Mouse (Mus musculus): ENCODE measurements at regions not wholly inside any gene's neighbourhood (a gene's known extent, or its start where the extent isn't known, plus 50 kb on each side); places are given as distances from the start of the nearest gene placed in this dataset.

DNA sequence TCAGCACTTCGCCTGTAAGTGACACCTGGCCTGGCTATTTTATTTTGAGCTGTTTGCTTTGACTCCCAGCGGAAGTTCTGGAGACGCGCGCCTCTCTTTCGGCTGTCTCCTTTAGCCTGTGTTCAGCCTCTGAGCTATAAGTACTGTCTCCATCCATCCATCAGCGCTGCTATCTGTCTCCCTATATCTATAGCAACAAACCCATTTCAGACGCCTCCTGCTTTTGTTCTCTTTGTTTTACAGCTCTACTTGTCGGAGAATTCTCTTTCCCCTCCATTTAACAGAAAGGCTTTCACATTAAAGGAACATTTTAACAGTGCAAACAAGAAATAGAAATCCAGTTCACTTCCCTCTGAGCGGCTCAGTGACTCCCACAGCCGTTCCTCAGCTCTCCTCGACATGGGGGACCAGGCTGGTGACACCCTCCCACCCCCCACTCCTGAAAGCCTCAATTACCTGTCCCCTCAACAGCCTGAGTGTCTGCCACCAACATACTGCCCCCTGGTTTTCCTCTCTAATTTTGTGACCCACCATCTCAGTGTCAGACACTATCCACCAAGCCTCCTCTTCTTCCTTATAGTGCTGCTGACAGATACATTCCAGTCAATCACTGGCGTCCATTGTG, 682.7 kb downstream of the Gm9195 start:
- ATAC-seq (ENCODE audit: low read depth) (no peak), DNase-seq (no peak)
- Histone ChIP-seq H3K36me3 (no peaks in the 10 kb centered on the region), H3K4me2 (no peak overlapping the region), H3K9me3 (replicated peaks) (no peaks in the 10 kb centered on the region), H3K4me3 (replicated peaks) (no peak overlapping the region), H3K4me1 (replicated peaks) (no peaks in the 10 kb centered on the region), H3K27ac (no peak overlapping the region), H3K27me3 (no peaks in the 10 kb centered on the region), H3K9ac (no peak overlapping the region)
- 70% methylated on average over 13 of the region's 13 CpGs for WGBS (ENCODE audit: insufficient replicate concordance)

DNA sequence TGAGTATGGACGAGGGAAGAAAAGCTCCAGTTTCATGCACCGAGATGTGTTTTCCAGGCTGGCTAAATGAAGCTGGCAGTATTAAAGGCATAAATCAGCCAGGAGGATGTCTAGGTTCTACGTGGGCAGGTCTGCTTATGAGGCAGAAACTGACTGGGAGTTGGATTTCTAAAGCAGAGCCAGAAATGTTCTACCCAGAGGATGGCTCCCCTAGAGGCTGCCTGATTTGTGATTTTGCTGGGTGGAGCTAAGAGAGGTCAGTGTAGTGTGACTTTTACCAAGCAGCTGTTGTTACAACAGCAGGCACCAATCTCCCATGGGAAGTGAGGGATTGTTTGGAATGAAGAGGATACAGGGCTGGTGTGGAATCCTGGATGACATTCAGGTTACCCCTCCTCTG, 686.0 kb downstream of the Gm9195 start:
- no peak overlapping the region for H3K27ac ChIP-seq
- no peak overlapping the region for H3K9ac ChIP-seq
- H3K36me3 ChIP-seq, result no peaks in the 10 kb centered on the region
- H3K4me1 ChIP-seq (replicated peaks), result no peaks in the 10 kb centered on the region
- H3K9me3 ChIP-seq (replicated peaks), result no peaks in the 10 kb centered on the region; the same call in 1 of the 2 replicates
- no peak overlapping the region for H3K4me2 ChIP-seq
- H3K27me3 ChIP-seq, result no peaks in the 10 kb centered on the region
- DNase-seq, result no peak
- no peak overlapping the region for H3K4me3 ChIP-seq (replicated peaks)
- WGBS (ENCODE audit: insufficient replicate concordance), result 62% methylated on average over 3 of the region's 3 CpGs
- no peak for ATAC-seq (ENCODE audit: low read depth)

DNA sequence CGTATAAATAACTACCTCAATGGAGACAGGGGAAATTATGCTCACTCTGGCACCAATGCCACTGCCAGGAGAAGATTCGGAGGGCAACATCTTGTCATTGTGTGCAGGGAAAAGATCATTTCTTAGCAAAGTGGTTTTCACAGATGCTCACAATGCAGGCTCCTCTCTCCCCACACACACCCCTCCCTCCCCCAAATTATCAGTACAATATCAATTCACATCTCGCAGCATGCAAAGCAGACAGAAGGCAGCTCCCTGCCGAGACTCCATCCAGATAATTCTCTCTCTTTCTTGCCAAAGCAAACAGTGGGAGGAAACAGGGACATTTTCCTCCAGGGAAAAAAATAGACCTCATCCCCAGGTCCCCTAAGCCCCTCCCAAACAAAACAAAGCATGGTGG, 691.8 kb downstream of the Gm9195 start:
- Histone ChIP-seq H3K27ac (no peak overlapping the region), H3K4me1 (replicated peaks) (no peaks in the 10 kb centered on the region), H3K4me3 (replicated peaks) (no peak overlapping the region), H3K9me3 (replicated peaks) (no peaks in the 10 kb centered on the region; the same call in 1 of the 2 replicates), H3K36me3 (no peaks in the 10 kb centered on the region), H3K27me3 (no peaks in the 10 kb centered on the region), H3K9ac (no peak overlapping the region), H3K4me2 (no peak overlapping the region)
- ATAC-seq (ENCODE audit: low read depth), result no peak
- WGBS (ENCODE audit: insufficient replicate concordance), result 53% methylated on average over 4 of the region's 4 CpGs
- no peak for DNase-seq

DNA sequence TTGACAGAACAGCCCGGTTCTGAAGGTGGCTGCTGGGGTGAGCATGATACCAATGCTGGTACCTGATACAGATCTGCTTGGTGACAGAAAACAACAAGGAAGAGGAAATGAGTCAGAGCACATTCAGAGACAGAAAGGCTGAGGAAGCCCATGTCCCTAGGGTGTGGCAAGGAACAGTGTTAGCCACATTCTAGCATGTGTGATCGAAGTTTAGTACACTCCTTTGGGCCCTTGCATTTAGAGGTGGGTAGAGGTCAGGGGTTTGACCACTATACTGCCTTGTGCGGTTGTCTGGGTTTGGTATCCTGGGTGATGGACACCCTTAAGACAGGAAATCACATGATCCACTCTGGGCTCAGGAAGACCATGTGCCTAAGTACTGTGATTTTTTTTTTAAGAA, 695.9 kb downstream of the Gm9195 start:
- Histone ChIP-seq H3K9me3 (replicated peaks) (no peaks in the 10 kb centered on the region; the same call in 1 of the 2 replicates), H3K36me3 (no peaks in the 10 kb centered on the region), H3K4me1 (replicated peaks) (no peaks in the 10 kb centered on the region), H3K9ac (no peak overlapping the region), H3K4me3 (replicated peaks) (no peak overlapping the region), H3K27me3 (no peaks in the 10 kb centered on the region), H3K27ac (no peak overlapping the region), H3K4me2 (no peak overlapping the region)
- ATAC-seq (ENCODE audit: low read depth), result no peak
- 19% methylated on average over 3 of the region's 3 CpGs for WGBS (ENCODE audit: insufficient replicate concordance)
- DNase-seq, result no peak

DNA sequence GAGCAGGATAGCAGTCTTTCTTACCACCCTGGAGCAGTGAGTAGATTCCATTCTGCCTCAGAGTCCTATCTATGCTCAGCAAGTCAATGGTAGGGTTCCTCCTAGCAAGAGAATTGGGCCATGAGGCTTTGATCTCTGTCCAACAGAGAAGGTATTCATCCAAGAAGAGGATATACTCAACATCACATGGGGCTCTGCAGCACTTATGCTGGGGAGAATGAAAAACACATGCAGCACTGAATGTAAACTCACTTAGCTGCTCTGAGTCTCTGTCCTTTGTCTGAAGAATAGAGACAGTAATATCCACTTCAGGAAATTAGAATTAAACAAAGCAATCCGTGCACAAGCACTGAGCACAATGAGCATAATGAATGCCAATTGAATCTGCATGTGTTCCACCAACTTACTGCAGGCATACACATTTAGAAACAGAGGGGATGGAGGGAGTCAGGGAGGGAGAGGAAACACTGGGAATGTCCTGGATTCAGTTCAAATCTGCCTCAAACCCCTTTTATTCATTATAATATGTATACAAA, 714.6 kb downstream of the Gm9195 start:
- 40% methylated on average over 1 of the region's 1 CpGs for WGBS (ENCODE audit: insufficient replicate concordance)
- Histone ChIP-seq H3K4me2 (no peak overlapping the region), H3K9ac (no peak overlapping the region), H3K4me3 (replicated peaks) (no peak overlapping the region), H3K9me3 (replicated peaks) (no peaks in the 10 kb centered on the region), H3K27me3 (no peaks in the 10 kb centered on the region), H3K4me1 (replicated peaks) (no peaks in the 10 kb centered on the region), H3K27ac (no peak overlapping the region), H3K36me3 (no peaks in the 10 kb centered on the region)
- DNase-seq (no peak), ATAC-seq (ENCODE audit: low read depth) (no peak)

DNA sequence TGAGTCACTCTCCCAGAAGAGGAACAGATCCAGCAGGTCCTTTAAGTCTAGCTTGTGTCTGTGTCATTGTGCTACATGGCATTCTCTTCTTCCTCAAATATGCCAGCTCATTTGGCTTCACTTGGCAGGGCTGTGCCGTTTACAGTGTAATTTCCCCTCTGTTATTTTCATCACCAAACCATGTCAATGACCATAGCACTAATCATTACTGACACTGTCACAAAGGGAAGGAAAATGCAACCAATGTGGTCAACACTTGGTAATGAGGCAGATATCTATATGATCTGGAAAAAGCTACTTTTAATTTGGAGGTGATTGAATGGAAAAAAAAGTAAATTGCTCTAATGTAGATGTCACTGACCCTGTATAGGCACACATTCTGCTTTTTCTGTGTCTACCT, 724.8 kb downstream of the Gm9195 start:
- ATAC-seq (ENCODE audit: low read depth) (no peak), DNase-seq (no peak)
- H3K9ac ChIP-seq, result no peak overlapping the region

DNA sequence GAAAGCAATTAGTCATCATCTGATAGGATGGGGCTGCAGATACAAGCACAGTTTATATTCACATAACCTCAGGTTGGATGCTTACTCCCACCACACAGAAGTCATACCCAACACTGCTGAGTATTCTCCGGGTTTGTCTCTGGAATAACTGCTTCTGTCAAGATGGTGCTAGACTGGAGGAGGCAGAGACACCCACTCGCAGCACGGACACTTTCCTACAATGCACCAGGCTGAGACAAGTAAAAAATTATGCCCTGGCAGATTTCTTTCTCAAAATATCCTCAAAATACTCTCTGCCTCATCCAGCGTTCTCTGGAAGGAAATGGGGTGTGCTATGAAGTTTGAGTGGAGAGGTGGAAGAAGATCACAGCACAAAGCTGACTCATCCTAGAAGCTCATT, 763.1 kb downstream of the Gm9195 start:
- H3K4me1 ChIP-seq (replicated peaks), result no peaks in the 10 kb centered on the region
- H3K4me3 ChIP-seq (replicated peaks), result no peak overlapping the region
- H3K27me3 ChIP-seq, result no peaks in the 10 kb centered on the region
- 57% methylated on average over 4 of the region's 4 CpGs for WGBS (ENCODE audit: insufficient replicate concordance)
- ATAC-seq (ENCODE audit: low read depth) (no peak), DNase-seq (no peak)
- H3K36me3 ChIP-seq, result no peaks in the 10 kb centered on the region
- no peaks in the 10 kb centered on the region for H3K9me3 ChIP-seq (replicated peaks)
- no peak overlapping the region for H3K9ac ChIP-seq
- no peak overlapping the region for H3K4me2 ChIP-seq
- no peak overlapping the region for H3K27ac ChIP-seq

More for the DNA sequence above, 724.8 kb downstream of the Gm9195 start:
- Histone ChIP-seq H3K4me1 (replicated peaks) (no peaks in the 10 kb centered on the region), H3K4me3 (replicated peaks) (no peak overlapping the region), H3K36me3 (no peaks in the 10 kb centered on the region), H3K27ac (no peak overlapping the region), H3K9me3 (replicated peaks) (no peaks in the 10 kb centered on the region), H3K4me2 (no peak overlapping the region), H3K27me3 (no peaks in the 10 kb centered on the region)
- WGBS (ENCODE audit: insufficient replicate concordance), result 50% methylated on average over 1 of the region's 1 CpGs

DNA sequence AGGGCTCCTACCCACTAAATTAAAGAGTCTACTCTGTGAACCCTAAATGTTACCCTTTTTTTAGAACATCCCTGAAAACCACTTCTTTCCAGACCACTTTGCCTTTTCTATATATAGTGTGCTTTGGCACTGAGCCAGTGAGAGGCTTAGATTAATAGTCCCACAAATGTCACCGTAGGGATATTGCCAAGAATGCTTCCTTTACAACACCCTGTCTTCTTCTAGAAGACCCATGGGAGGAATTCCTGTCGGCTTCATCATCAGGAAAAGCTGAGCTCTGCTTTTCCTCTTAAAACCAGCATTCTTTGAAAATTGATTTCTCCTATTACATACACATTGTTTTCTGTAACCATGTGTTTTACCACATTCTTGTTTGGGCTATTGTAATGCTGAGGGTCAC, 768.1 kb downstream of the Gm9195 start:
- 39% methylated on average over 2 of the region's 2 CpGs for WGBS (ENCODE audit: insufficient replicate concordance)

DNA sequence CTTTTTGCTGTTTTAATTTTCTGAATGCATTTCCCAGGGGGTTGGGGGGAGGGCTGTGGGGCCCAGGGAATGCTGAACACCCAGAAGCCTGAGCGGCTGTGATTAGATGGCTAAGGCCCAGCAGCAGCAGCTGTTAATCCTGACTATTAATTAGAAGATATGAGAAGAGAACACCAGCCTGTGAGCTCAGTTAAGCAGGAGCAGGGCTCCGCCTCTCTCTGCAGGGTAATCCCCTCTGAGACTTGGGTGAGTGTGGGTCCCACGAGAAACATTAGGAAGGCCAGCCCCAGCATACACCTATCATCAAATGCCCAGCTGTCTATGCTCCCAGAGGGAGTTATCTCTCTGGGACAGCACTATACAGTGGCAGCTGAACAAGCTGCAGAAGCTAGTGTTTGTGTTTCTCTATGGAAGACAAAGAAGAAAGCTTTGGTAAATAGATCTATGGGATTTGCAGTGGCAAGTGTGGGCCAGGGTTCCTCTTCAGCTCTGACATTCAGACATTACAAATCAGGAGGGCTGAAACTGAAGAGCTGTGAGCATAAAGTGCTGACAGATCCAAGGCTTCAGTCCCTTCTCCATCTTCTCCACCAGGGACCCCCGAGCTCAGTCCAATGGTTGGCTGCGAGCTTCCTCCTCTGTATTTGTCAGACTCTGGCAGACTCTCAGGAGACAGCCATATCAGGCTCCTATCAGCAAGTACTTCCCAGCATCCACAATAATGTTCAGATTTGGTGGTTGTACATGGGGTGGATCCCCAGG, 781.9 kb downstream of the Gm9195 start:
- ATAC-seq (ENCODE audit: low read depth) (no peak), DNase-seq (no peak)
- 35% methylated on average over 5 of the region's 5 CpGs for WGBS (ENCODE audit: insufficient replicate concordance)
- no peak overlapping the region for H3K4me3 ChIP-seq (replicated peaks)
- H3K27me3 ChIP-seq, result no peaks in the 10 kb centered on the region
- no peak overlapping the region for H3K27ac ChIP-seq
- no peaks in the 10 kb centered on the region for H3K4me1 ChIP-seq (replicated peaks)
- H3K4me2 ChIP-seq, result no peak overlapping the region
- no peaks in the 10 kb centered on the region for H3K9me3 ChIP-seq (replicated peaks)
- no peaks in the 10 kb centered on the region for H3K36me3 ChIP-seq
- H3K9ac ChIP-seq, result no peak overlapping the region

More for the DNA sequence above, 768.1 kb downstream of the Gm9195 start:
- Histone ChIP-seq H3K4me1 (replicated peaks) (no peaks in the 10 kb centered on the region), H3K36me3 (no peaks in the 10 kb centered on the region), H3K4me3 (replicated peaks) (no peak overlapping the region), H3K9me3 (replicated peaks) (no peaks in the 10 kb centered on the region), H3K4me2 (no peak overlapping the region), H3K27ac (no peak overlapping the region), H3K27me3 (no peaks in the 10 kb centered on the region), H3K9ac (no peak overlapping the region)
- no peak for DNase-seq
- no peak for ATAC-seq (ENCODE audit: low read depth)

DNA sequence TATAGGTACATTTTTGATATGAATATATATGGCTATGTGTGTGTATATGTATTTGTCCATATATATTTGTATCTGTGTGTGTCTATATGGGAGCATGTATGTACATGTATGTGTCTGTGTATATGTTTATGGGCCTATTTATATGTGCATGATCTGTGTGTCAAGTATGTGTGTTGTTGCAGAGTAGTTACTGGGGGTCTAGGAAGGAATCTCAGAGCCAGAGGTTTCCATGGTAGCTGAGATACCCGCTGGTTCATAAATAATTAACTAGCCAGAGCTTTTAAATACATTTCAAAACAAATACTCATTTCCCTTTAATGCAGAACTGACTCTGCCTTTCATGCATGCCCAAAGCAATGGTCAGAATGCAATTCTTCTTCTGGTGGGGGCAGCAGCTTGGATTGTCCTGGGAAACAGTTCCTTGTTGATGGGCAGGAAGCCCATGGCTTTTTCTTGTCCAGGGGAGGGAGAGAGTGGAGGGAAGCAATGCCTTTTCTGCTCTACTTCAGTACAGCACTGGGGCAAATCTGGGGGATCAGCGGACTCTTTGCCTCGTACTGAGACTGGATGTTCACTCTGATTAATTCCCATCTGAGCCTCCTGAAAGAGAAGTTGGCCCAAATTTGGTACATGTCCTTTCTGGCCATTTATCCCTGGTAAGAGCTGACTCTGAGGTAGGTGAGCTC, 798.7 kb downstream of the Gm9195 start:
- no peaks in the 10 kb centered on the region for H3K27me3 ChIP-seq
- H3K4me2 ChIP-seq, result no peak overlapping the region
- 62% methylated on average over 3 of the region's 3 CpGs for WGBS (ENCODE audit: insufficient replicate concordance)
- H3K4me1 ChIP-seq (replicated peaks), result no peaks in the 10 kb centered on the region
- H3K36me3 ChIP-seq, result no peaks in the 10 kb centered on the region
- no peak overlapping the region for H3K27ac ChIP-seq
- no peak overlapping the region for H3K9ac ChIP-seq
- H3K9me3 ChIP-seq (replicated peaks), result no peaks in the 10 kb centered on the region
- no peak for DNase-seq
- no peak for ATAC-seq (ENCODE audit: low read depth)
- H3K4me3 ChIP-seq (replicated peaks), result no peak overlapping the region

DNA sequence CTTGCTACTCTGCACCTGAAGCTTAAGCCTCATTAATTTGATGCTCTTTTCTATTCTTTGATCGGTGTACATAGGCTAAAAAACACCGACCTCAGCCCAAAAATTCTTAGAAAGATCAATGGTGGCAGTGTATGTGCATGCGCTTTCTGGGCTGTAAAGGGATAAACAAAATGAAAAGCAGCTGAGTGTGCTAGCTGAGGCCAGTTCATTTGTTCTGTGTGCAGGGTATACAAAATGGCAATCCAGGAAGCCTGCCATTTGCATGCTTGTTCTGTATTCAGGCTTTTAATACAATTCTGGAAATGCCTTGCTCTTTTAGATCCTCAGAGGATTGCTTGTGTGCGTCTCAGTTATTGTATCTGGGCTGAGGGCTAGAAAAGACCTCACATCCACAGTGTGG, 817.1 kb downstream of the Gm9195 start:
- WGBS (ENCODE audit: insufficient replicate concordance), result 67% methylated on average over 4 of the region's 4 CpGs
- Histone ChIP-seq H3K27ac (no peak overlapping the region), H3K4me1 (replicated peaks) (no peaks in the 10 kb centered on the region)

More for the DNA sequence above, 817.1 kb downstream of the Gm9195 start:
- no peaks in the 10 kb centered on the region for H3K36me3 ChIP-seq
- DNase-seq, result no peak
- no peaks in the 10 kb centered on the region for H3K9me3 ChIP-seq (replicated peaks)
- no peaks in the 10 kb centered on the region for H3K27me3 ChIP-seq
- ATAC-seq (ENCODE audit: low read depth), result no peak
- no peak overlapping the region for H3K9ac ChIP-seq
- H3K4me2 ChIP-seq, result no peak overlapping the region
- H3K4me3 ChIP-seq (replicated peaks), result no peak overlapping the region
